Mouse (Mus musculus) CH12.LX (cell line): ENCODE data around the gene Rhbg. TPM values are rescaled to one million over a fixed set of nuclear protein-coding genes. Genes with fewer than 3 reads are reported as not detected.

Source experiments
- DNase-seq: peaks from one replicate; pipeline ENCODE4 v3.0.0-alpha.2; 2013; ENCODE audit errors: extremely low read depth
- H3K27ac ChIP-seq: 2 replicates; pipeline ENCODE4 v1.5.1; 2012; ENCODE audit warnings: low read depth, mild to moderate bottlenecking, control low read depth, moderate library complexity; ENCODE audit not compliant: insufficient read depth
- H3K27me3 ChIP-seq: replicated peaks from 2 replicates; pipeline ENCODE3; 2012; ENCODE audit warnings: inconsistent platforms
- H3K36me3 ChIP-seq, 2 experiments: replicated peaks in 1 of 2; 2 replicates each; pipeline versions ENCODE3 to v1.6.1; 2012; ENCODE audit warnings: inconsistent platforms in 1 of 2, low read length in 1 of 2, mild to moderate bottlenecking in 1 of 2, mixed read lengths in 1 of 2, moderate library complexity in 1 of 2; ENCODE audit not compliant: control insufficient read depth in 1 of 2, insufficient read depth in 1 of 2
- H3K4me1 ChIP-seq, 2 experiments: 2 replicates each; pipeline ENCODE4 v1.6.1; 2012; ENCODE audit warnings: inconsistent platforms in 1 of 2, moderate library complexity in 1 of 2; ENCODE audit not compliant: insufficient read depth in 2 of 2, control insufficient read depth in 1 of 2
- H3K4me2 ChIP-seq: 2 replicates; pipeline ENCODE4 v1.6.1; 2012; ENCODE audit warnings: low read depth, mild to moderate bottlenecking, control low read depth; ENCODE audit not compliant: poor library complexity, insufficient read depth, severe bottlenecking
- H3K4me3 ChIP-seq, 3 experiments: fragments of 150-350 bp in 1 of 3; sonication (generic) in 1 of 3; replicated peaks in 1 of 3; 2 replicates each; pipeline versions ENCODE3 to v1.5.1; 2011 to 2012; ENCODE audit warnings: low read depth in 2 of 3, low read length in 2 of 3, mild to moderate bottlenecking in 2 of 3, moderate library complexity in 2 of 3, control low read depth in 1 of 3, improper control_type of control experiment in 1 of 3, inconsistent platforms in 1 of 3, mixed read lengths in 1 of 3; ENCODE audit not compliant: poor library complexity in 1 of 3
- H3K79me2 ChIP-seq: replicated peaks from 2 replicates; pipeline ENCODE4 v1.6.1; 2012; ENCODE audit warnings: mild to moderate bottlenecking, moderate library complexity; ENCODE audit not compliant: control insufficient read depth, poor library complexity, insufficient read depth, severe bottlenecking; ENCODE audit errors: extremely low read depth
- H3K9ac ChIP-seq: 2 replicates; pipeline ENCODE4 v1.6.1; 2012; ENCODE audit warnings: low read depth, mild to moderate bottlenecking, control low read depth, moderate library complexity; ENCODE audit not compliant: insufficient read depth
- H3K9me3 ChIP-seq: replicated peaks from 2 replicates; pipeline ENCODE3; 2012; ENCODE audit warnings: low read length, inconsistent platforms, mixed read lengths
- BHLHE40 ChIP-seq: IDR thresholded peaks from 2 replicates; pipeline ENCODE4 v1.6.1; 2011; ENCODE audit warnings: mild to moderate bottlenecking, low read depth, low read length, improper control_type of control experiment
- CHD1 ChIP-seq: IDR thresholded peaks from 2 replicates; pipeline ENCODE4 v1.6.1; 2012; ENCODE audit warnings: low read depth, low read length, improper control_type of control experiment, inconsistent platforms
- CHD2 ChIP-seq: IDR thresholded peaks from 2 replicates; pipeline ENCODE4 v1.6.1; 2011; ENCODE audit warnings: low read length, improper control_type of control experiment
- E2F4 ChIP-seq: IDR thresholded peaks from 2 replicates; pipeline ENCODE4 v1.6.1; 2011; ENCODE audit warnings: low read depth, low read length, improper control_type of control experiment; ENCODE audit not compliant: insufficient replicate concordance
- EP300 ChIP-seq: IDR thresholded peaks from 2 replicates; pipeline ENCODE4 v1.6.1; 2011; ENCODE audit warnings: low read length, improper control_type of control experiment
- ETS1 ChIP-seq: conservative IDR thresholded peaks from 2 replicates; pipeline ENCODE4 v1.6.1; 2012; ENCODE audit warnings: low read depth, mild to moderate bottlenecking, inconsistent platforms, low read length, improper control_type of control experiment, moderate library complexity
- GABPA ChIP-seq: IDR thresholded peaks from 2 replicates; pipeline ENCODE4 v1.6.1; 2012; ENCODE audit warnings: low read depth, low read length, improper control_type of control experiment, inconsistent platforms; ENCODE audit not compliant: insufficient replicate concordance
- JUN ChIP-seq: IDR thresholded peaks from 2 replicates; pipeline ENCODE4 v1.6.1; 2011; ENCODE audit warnings: low read depth, mild to moderate bottlenecking, low read length, improper control_type of control experiment, moderate library complexity; ENCODE audit not compliant: insufficient read depth
- JUND ChIP-seq: conservative IDR thresholded peaks from 2 replicates; pipeline ENCODE4 v1.6.1; 2011; ENCODE audit warnings: low read depth, low read length, improper control_type of control experiment
- MAFK ChIP-seq: IDR thresholded peaks from 2 replicates; pipeline ENCODE4 v1.6.1; 2011; ENCODE audit warnings: low read length, improper control_type of control experiment; ENCODE audit not compliant: insufficient replicate concordance
- MAX ChIP-seq: IDR thresholded peaks from 2 replicates; pipeline ENCODE4 v1.6.1; 2011; ENCODE audit warnings: low read length, improper control_type of control experiment
- MAZ ChIP-seq: IDR thresholded peaks from 2 replicates; pipeline ENCODE4 v1.6.1; 2012; ENCODE audit warnings: low read depth, mild to moderate bottlenecking, inconsistent platforms, low read length, improper control_type of control experiment, moderate library complexity
- MXI1 ChIP-seq: IDR thresholded peaks from 2 replicates; pipeline ENCODE4 v1.6.1; 2011; ENCODE audit warnings: mild to moderate bottlenecking, low read depth, low read length, improper control_type of control experiment
- MYC ChIP-seq: IDR thresholded peaks from 2 replicates; pipeline ENCODE4 v1.6.1; 2011; ENCODE audit warnings: low read depth, mild to moderate bottlenecking, improper control_type of control experiment, low read length
- NELFE ChIP-seq: IDR thresholded peaks from 2 replicates; pipeline ENCODE4 v1.6.1; 2011; ENCODE audit warnings: low read depth, low read length, improper control_type of control experiment
- NRF1 ChIP-seq: IDR thresholded peaks from 2 replicates; pipeline ENCODE4 v1.6.1; 2014; ENCODE audit warnings: low read depth, mild to moderate bottlenecking, inconsistent platforms, low read length, improper control_type of control experiment, moderate library complexity
- PAX5 ChIP-seq: IDR thresholded peaks from 2 replicates; pipeline ENCODE4 v1.6.1; 2012; ENCODE audit warnings: low read length, inconsistent platforms, mixed read lengths
- POLR2A ChIP-seq: IDR thresholded peaks from 2 replicates; pipeline ENCODE4 v1.6.1; 2011; ENCODE audit warnings: low read depth, mild to moderate bottlenecking, improper control_type of control experiment, low read length
- POLR2AphosphoS2 ChIP-seq: IDR thresholded peaks from 2 replicates; pipeline ENCODE4 v1.6.1; 2011; ENCODE audit warnings: low read depth, low read length, improper control_type of control experiment
- RAD21 ChIP-seq: IDR thresholded peaks from 2 replicates; pipeline ENCODE4 v1.6.1; 2011; ENCODE audit warnings: low read depth, mild to moderate bottlenecking, low read length, improper control_type of control experiment, moderate library complexity
- RCOR1 ChIP-seq: conservative IDR thresholded peaks from 2 replicates; pipeline ENCODE4 v1.6.1; 2012; ENCODE audit warnings: low read depth, mild to moderate bottlenecking, inconsistent platforms, low read length, improper control_type of control experiment
- SMC3 ChIP-seq: IDR thresholded peaks from 2 replicates; pipeline ENCODE4 v1.6.1; 2011; ENCODE audit warnings: low read depth, low read length, improper control_type of control experiment
- TBP ChIP-seq: conservative IDR thresholded peaks from 2 replicates; pipeline ENCODE4 v1.6.1; 2011; ENCODE audit warnings: low read depth, low read length, improper control_type of control experiment
- TCF12 ChIP-seq: IDR thresholded peaks from 2 replicates; pipeline ENCODE4 v1.6.1; 2014; ENCODE audit warnings: low read depth, mild to moderate bottlenecking, inconsistent platforms, low read length, improper control_type of control experiment
- UBTF ChIP-seq: IDR thresholded peaks from 2 replicates; pipeline ENCODE4 v1.6.1; 2012; ENCODE audit warnings: low read depth, mild to moderate bottlenecking, inconsistent platforms, low read length, improper control_type of control experiment, moderate library complexity
- USF1 ChIP-seq: IDR thresholded peaks from 2 replicates; pipeline ENCODE4 v1.6.1; 2014; ENCODE audit warnings: low read depth, mild to moderate bottlenecking, inconsistent platforms, low read length, improper control_type of control experiment
- ZKSCAN1 ChIP-seq: IDR thresholded peaks from 2 replicates; pipeline ENCODE4 v1.6.1; 2012; ENCODE audit warnings: low read depth, inconsistent platforms, low read length, improper control_type of control experiment, borderline replicate concordance
- ZNF384 ChIP-seq: IDR thresholded peaks from 2 replicates; pipeline ENCODE4 v1.6.1; 2012; ENCODE audit warnings: low read depth, low read length, improper control_type of control experiment, inconsistent platforms
- dilution Hi-C: fragments of 300-500 bp; cut with MboI; formaldehyde crosslinking; loops from 2 replicates; pipeline ENCODE4 v1.14.3; 2020; ENCODE audit warnings: low sequenced_read_pairs; ENCODE audit not compliant: extremely low pct_unique_long_range_greater_than_20kb, extremely low pct_ligation_motif_present
- in situ Hi-C: fragments of 300-500 bp; cut with MboI; formaldehyde crosslinking; loops from 3 replicates; pipeline ENCODE4 v1.14.3; 2019; ENCODE audit warnings: low sequenced_read_pairs, low pct_ligation_motif_present, low pct_unique_long_range_greater_than_20kb, mixed read lengths
- polyA plus RNA-seq: library from polyadenylated mRNA; unstranded; fragments of >175 nt; gene quantifications from 2 replicates; pipeline ENCODE4 v1.2.1, GENCODE M21; 2012; ENCODE audit warnings: low read depth; ENCODE audit not compliant: insufficient read length
- total RNA-seq, 2 experiments: library from RNA; depleted of rRNA; stranded (reverse); fragments of 300-350 nt in 1 of 2; fragments of >200 nt in 1 of 2; gene quantifications; 2 replicates each; pipeline ENCODE4 v1.2.3; 2012 to 2014

Gene Rhbg
- total and polyA plus RNA-seq, 3 experiments: 0.08 TPM; not detected in 2

- Histone ChIP-seq H3K36me3 (no peaks in the 10 kb centered on the region), H3K4me3 (no peak overlapping the region), H3K4me2 (no peak overlapping the region), H3K27me3 (peaks cover 74% of the 10 kb centered on the region), H3K79me2 (no peaks in the 10 kb centered on the region), H3K9ac (no peak overlapping the region), H3K27ac (no peak overlapping the region), H3K9me3 (no peaks in the 10 kb centered on the region), H3K4me1 (peaks cover 8 to 29% of the 10 kb centered on the region in 2 experiments)
- no peak for DNase-seq
- TF ChIP-seq ZKSCAN1 (no peak), MAX (no peak), TBP (no peak), MAFK (no peak), RAD21 (no peak), CHD2 (no peak), MYC (no peak), ETS1 (no peak), NELFE (no peak), SMC3 (no peak), BHLHE40 (no peak), NRF1 (no peak), MAZ (no peak), MXI1 (no peak), POLR2AphosphoS2 (no peak), E2F4 (no peak), CHD1 (no peak), TCF12 (no peak)
- dilution Hi-C loops: no loop called here
- in situ Hi-C loops: loop anchor here (5.0 kb wide), 1 partner anchor 49 kb away; no protein-coding TSS in a partner anchor
These were observed 13.3 kb downstream of the Rhbg start for GRCm38 (mm10) chr3:88241045-88241786.

- Histone ChIP-seq H3K4me1 (peaks cover 13 to 42% of the 10 kb centered on the region in 2 experiments), H3K36me3 (no peaks in the 10 kb centered on the region), H3K4me3 (no peak overlapping the region), H3K4me2 (no peak overlapping the region), H3K9me3 (no peaks in the 10 kb centered on the region), H3K79me2 (no peaks in the 10 kb centered on the region), H3K9ac (no peak overlapping the region), H3K27me3 (peaks cover 61% of the 10 kb centered on the region), H3K27ac (no peak overlapping the region)
- dilution Hi-C loops: no loop called here
- DNase-seq: no peak
- TF ChIP-seq RCOR1 (no peak), POLR2A (no peak), BHLHE40 (no peak), RAD21 (no peak), UBTF (no peak), PAX5 (no peak), ZKSCAN1 (no peak), JUN (no peak), JUND (no peak), NELFE (no peak), GABPA (no peak), ZNF384 (no peak), EP300 (no peak), MAFK (no peak), USF1 (no peak), MXI1 (no peak)
- in situ Hi-C loops: no loop called here
These were observed 15.1 kb downstream of the Rhbg start for GRCm38 (mm10) chr3:88239446-88239845.
